Mouse (Mus musculus) urinary bladder, postnatal 4 days (tissue): ENCODE measurements around the gene Ulk4.

Experiments used
- DNase-seq, 2 experiments: peaks; one replicate each; pipeline ENCODE4 v3.0.0; 2021 to 2022; ENCODE audit warnings: low spot score in 2 of 2

Ulk4 gene

GRCm38 (mm10) chr9:121020360-121020759 lies 256.6 kb downstream of the Ulk4 start:
- DNase-seq = no peak

- DNase-seq = no peak
Observed at GRCm38 (mm10) chr9:121019932-121020331, 257.1 kb downstream of the Ulk4 start.

GRCm38 (mm10) chr9:121018524-121019315 lies 258.3 kb downstream of the Ulk4 start:
- no peak for DNase-seq

GRCm38 (mm10) chr9:121015810-121016502 lies 261.0 kb downstream of the Ulk4 start:
- no peak for DNase-seq

GRCm38 (mm10) chr9:121011540-121011939 lies 265.5 kb downstream of the Ulk4 start:
- DNase-seq = no peak

- no peak for DNase-seq
Observed at GRCm38 (mm10) chr9:121010544-121010943, 266.5 kb downstream of the Ulk4 start.

GRCm38 (mm10) chr9:121005961-121006360 lies 271.0 kb downstream of the Ulk4 start:
- no peak for DNase-seq

GRCm38 (mm10) chr9:121001681-121002540 lies 275.1 kb downstream of the Ulk4 start:
- no peak for DNase-seq

- DNase-seq = no peak
Observed at GRCm38 (mm10) chr9:121000641-121001320, 276.2 kb downstream of the Ulk4 start.

GRCm38 (mm10) chr9:120998696-120999095 lies 278.3 kb downstream of the Ulk4 start:
- no peak for DNase-seq

GRCm38 (mm10) chr9:120994223-120995155 lies 282.5 kb downstream of the Ulk4 start:
- DNase-seq = no peak

- DNase-seq = no peak
Observed at GRCm38 (mm10) chr9:120993004-120993403, 284.0 kb downstream of the Ulk4 start.

- DNase-seq = no peak
Observed at GRCm38 (mm10) chr9:120991801-120992200, 285.2 kb downstream of the Ulk4 start.

GRCm38 (mm10) chr9:120989806-120990700 lies 286.9 kb downstream of the Ulk4 start:
- DNase-seq = no peak

- DNase-seq = no peak
Observed at GRCm38 (mm10) chr9:120988088-120988487, 288.9 kb downstream of the Ulk4 start.

- DNase-seq = no peak
Observed at GRCm38 (mm10) chr9:120986994-120987393, 290.0 kb downstream of the Ulk4 start.

GRCm38 (mm10) chr9:120986255-120986654 lies 290.7 kb downstream of the Ulk4 start:
- no peak for DNase-seq

GRCm38 (mm10) chr9:120985524-120985923 lies 291.5 kb downstream of the Ulk4 start:
- no peak for DNase-seq

- no peak for DNase-seq
Observed at GRCm38 (mm10) chr9:120985009-120985408, 292.0 kb downstream of the Ulk4 start.
